Mouse (Mus musculus) kidney, adult 18-20 months (tissue): Measurements from ENCODE around the gene Lmtk3.
A peak's percentile ranks its signal among the peaks of the same experiment; 100 is the strongest.

Experiments
- DNase-seq: peaks from one replicate; pipeline ENCODE4 v3.0.0; 2021

Gene Lmtk3

GRCm38 (mm10) chr7:45784524-45785372, 1.2 kb downstream of the Lmtk3 start, which contains the start of gene Sult2b1:
Gene Sult2b1, minus strand, starts transcription at chr7:45784669.
- no peak for DNase-seq

- DNase-seq = no peak
Observed at GRCm38 (mm10) chr7:45785388-45786135, 2.0 kb downstream of the Lmtk3 start.

- no peak for DNase-seq
Observed at GRCm38 (mm10) chr7:45786136-45786578, 2.6 kb downstream of the Lmtk3 start.

- DNase-seq = no peak
Observed at GRCm38 (mm10) chr7:45786661-45787413, 3.3 kb downstream of the Lmtk3 start.

- DNase-seq = no peak
Observed at GRCm38 (mm10) chr7:45787642-45788041, 4.1 kb downstream of the Lmtk3 start.

- DNase-seq = no peak
Observed at GRCm38 (mm10) chr7:45790721-45791120, 7.2 kb downstream of the Lmtk3 start.

- no peak for DNase-seq
Observed at GRCm38 (mm10) chr7:45791756-45792490, 8.4 kb downstream of the Lmtk3 start.

- no peak for DNase-seq
Observed at GRCm38 (mm10) chr7:45793240-45793639, 9.7 kb downstream of the Lmtk3 start.

- DNase-seq = no peak
Observed at GRCm38 (mm10) chr7:45793969-45794585, 10.5 kb downstream of the Lmtk3 start.

- no peak for DNase-seq
Observed at GRCm38 (mm10) chr7:45794971-45795370, 11.4 kb downstream of the Lmtk3 start.

GRCm38 (mm10) chr7:45796950-45797349, 13.4 kb downstream of the Lmtk3 start:
- DNase-seq = no peak

- DNase-seq = no peak
Observed at GRCm38 (mm10) chr7:45797661-45798510, 14.3 kb downstream of the Lmtk3 start.

- DNase-seq = peak; percentile 67
Observed at GRCm38 (mm10) chr7:45798511-45798836, 14.9 kb downstream of the Lmtk3 start.

GRCm38 (mm10) chr7:45798931-45799330, 15.4 kb downstream of the Lmtk3 start:
- no peak for DNase-seq

- no peak for DNase-seq
Observed at GRCm38 (mm10) chr7:45800001-45800400, 16.5 kb downstream of the Lmtk3 start.

- DNase-seq = peak; percentile 58
Observed at GRCm38 (mm10) chr7:45800546-45801204, 17.1 kb downstream of the Lmtk3 start.

- peak; percentile 95 for DNase-seq
Observed at GRCm38 (mm10) chr7:45801348-45801747, 17.8 kb downstream of the Lmtk3 start.

GRCm38 (mm10) chr7:45802551-45802950, 19.0 kb downstream of the Lmtk3 start:
- DNase-seq = no peak

GRCm38 (mm10) chr7:45805941-45806340, 22.4 kb downstream of the Lmtk3 start:
- no peak for DNase-seq

- no peak for DNase-seq
Observed at GRCm38 (mm10) chr7:45808471-45808870, 24.9 kb downstream of the Lmtk3 start.
